Mouse (Mus musculus) intestine, postnatal 0 days (tissue): ENCODE data around the gene Kat6b. TPM values are rescaled to one million over a fixed set of nuclear protein-coding genes. Genes with fewer than 3 reads are reported as not detected.

Experiments
- ATAC-seq: fragments of 200-750 bp; cut with Nextera tagmentation; 2 replicates; pipeline ENCODE4 v1.8.0; 2017; ENCODE audit warnings: mild to moderate bottlenecking, moderate TSS enrichment, moderate library complexity
- H3K27ac ChIP-seq: fragments of 300-500 bp; sonication (generic); 2 replicates; pipeline ENCODE4 v1.5.1; 2014; ENCODE audit warnings: mild to moderate bottlenecking, low read depth, low read length, moderate library complexity
- H3K27me3 ChIP-seq: fragments of 300-500 bp; sonication (generic); replicated peaks from 2 replicates; pipeline ENCODE4 v1.6.1; 2014; ENCODE audit warnings: low read length, mixed read lengths; ENCODE audit not compliant: control insufficient read depth, insufficient read depth
- H3K36me3 ChIP-seq: fragments of 300-500 bp; sonication (generic); 2 replicates; pipeline ENCODE4 v1.6.1; 2014; ENCODE audit warnings: mild to moderate bottlenecking, moderate library complexity; ENCODE audit not compliant: control insufficient read depth, insufficient read depth
- H3K4me1 ChIP-seq: fragments of 300-500 bp; sonication (generic); replicated peaks from 2 replicates; pipeline ENCODE4 v1.6.1; 2014; ENCODE audit warnings: antibody characterized with exemption, low read length, mixed read lengths; ENCODE audit not compliant: control insufficient read depth, insufficient read depth
- H3K4me2 ChIP-seq: fragments of 300-500 bp; sonication (generic); replicated peaks from 2 replicates; pipeline ENCODE4 v1.6.1; 2014; ENCODE audit warnings: low read depth, mild to moderate bottlenecking, moderate library complexity
- H3K4me3 ChIP-seq: fragments of 300-500 bp; sonication (generic); 2 replicates; pipeline ENCODE4 v1.5.1; 2014; ENCODE audit warnings: low read depth, low read length
- H3K9ac ChIP-seq: fragments of 300-500 bp; sonication (generic); 2 replicates; pipeline ENCODE4 v1.6.1; 2014; ENCODE audit warnings: mild to moderate bottlenecking, low read depth, low read length
- H3K9me3 ChIP-seq: fragments of 300-500 bp; sonication (generic); 2 replicates; pipeline ENCODE4 v1.6.1; 2016; ENCODE audit warnings: mixed run types; ENCODE audit not compliant: control insufficient read depth
- CTCF ChIP-seq: sonication (generic); IDR thresholded peaks from 2 replicates; pipeline ENCODE4 v1.5.1; 2016; ENCODE audit warnings: low read depth, mild to moderate bottlenecking, control low read depth, antibody characterized with exemption, moderate library complexity
- WGBS: fragments of 180-500 bp; shearing (Covaris S2); extraction: QIAGEN DNeasy Blood & Tissue Kit; methylation state at CpG from one replicate; pipeline ENCODE4 v1.1.7; 2014; 5-methylcytosine and 5-hydroxymethylcytosine counted together
- polyA plus RNA-seq: library from polyadenylated mRNA; unstranded; fragments of >200 nt; fragmentation: Nextera tagmentation; extraction: Ambion mirVana; gene quantifications from 2 replicates; pipeline ENCODE4 v1.2.1, GENCODE M21; 2015

Kat6b gene
- polyA plus RNA-seq, 1 experiment from 2014 or later = 4.8 TPM

GRCm38 (mm10) chr14:21525674-21526073 is 44.4 kb downstream of the Kat6b start:
- ATAC-seq = no peak
- no peaks in the 10 kb centered on the region for H3K27me3 ChIP-seq

DNA sequence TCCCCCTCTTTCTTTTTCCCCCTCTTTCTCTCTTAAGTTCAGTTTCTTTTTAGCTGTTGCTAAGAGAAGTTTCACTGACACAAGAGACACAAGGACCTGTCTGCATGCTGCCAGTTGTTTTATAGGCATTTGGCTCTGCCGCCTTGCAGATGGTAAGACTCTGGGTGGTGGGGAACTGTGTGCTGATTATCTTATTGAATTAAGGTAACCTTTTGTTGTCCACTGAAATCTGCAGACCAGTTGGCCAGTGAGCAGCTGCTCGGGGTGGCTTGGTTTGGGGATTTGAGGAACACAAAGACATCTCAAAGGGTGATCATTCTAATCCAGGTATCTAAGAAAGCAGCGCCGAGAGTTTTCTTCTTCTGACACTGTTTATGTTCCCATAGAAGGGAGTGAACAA is 52.3 kb downstream of the Kat6b start:
- ATAC-seq = no peak
- TF ChIP-seq CTCF = no peak
- Histone ChIP-seq H3K9ac (no peak overlapping the region), H3K27me3 (no peaks in the 10 kb centered on the region), H3K4me1 (no peaks in the 10 kb centered on the region), H3K9me3 (no peaks in the 10 kb centered on the region), H3K27ac (no peak overlapping the region), H3K4me3 (no peak overlapping the region), H3K36me3 (peaks cover 6% of the 10 kb centered on the region; the same call in 1 of the 2 replicates), H3K4me2 (no peak overlapping the region)
- 78% methylated on average over 4 of the region's 4 CpGs for WGBS

More at GRCm38 (mm10) chr14:21525674-21526073, 44.4 kb downstream of the Kat6b start:
- no peak for TF ChIP-seq CTCF
- Histone ChIP-seq H3K4me3 (no peak overlapping the region), H3K9me3 (no peaks in the 10 kb centered on the region), H3K4me2 (no peak overlapping the region), H3K36me3 (no peaks in the 10 kb centered on the region), H3K9ac (no peak overlapping the region), H3K4me1 (peaks cover 21% of the 10 kb centered on the region; the same call in 1 of the 2 replicates), H3K27ac (no peak overlapping the region)
- 81% methylated on average over 4 of the region's 4 CpGs for WGBS

- 66% methylated on average over 2 of the region's 2 CpGs for WGBS
- Histone ChIP-seq H3K4me3 (no peak overlapping the region), H3K36me3 (peaks cover 6% of the 10 kb centered on the region; the same call in 1 of the 2 replicates), H3K4me2 (no peak overlapping the region), H3K4me1 (no peaks in the 10 kb centered on the region), H3K9ac (no peak overlapping the region), H3K27ac (no peak overlapping the region), H3K27me3 (no peaks in the 10 kb centered on the region), H3K9me3 (no peaks in the 10 kb centered on the region)
- ATAC-seq = no peak
- TF ChIP-seq CTCF = no peak
Measured at GRCm38 (mm10) chr14:21534066-21534465, 52.8 kb downstream of the Kat6b start.

DNA sequence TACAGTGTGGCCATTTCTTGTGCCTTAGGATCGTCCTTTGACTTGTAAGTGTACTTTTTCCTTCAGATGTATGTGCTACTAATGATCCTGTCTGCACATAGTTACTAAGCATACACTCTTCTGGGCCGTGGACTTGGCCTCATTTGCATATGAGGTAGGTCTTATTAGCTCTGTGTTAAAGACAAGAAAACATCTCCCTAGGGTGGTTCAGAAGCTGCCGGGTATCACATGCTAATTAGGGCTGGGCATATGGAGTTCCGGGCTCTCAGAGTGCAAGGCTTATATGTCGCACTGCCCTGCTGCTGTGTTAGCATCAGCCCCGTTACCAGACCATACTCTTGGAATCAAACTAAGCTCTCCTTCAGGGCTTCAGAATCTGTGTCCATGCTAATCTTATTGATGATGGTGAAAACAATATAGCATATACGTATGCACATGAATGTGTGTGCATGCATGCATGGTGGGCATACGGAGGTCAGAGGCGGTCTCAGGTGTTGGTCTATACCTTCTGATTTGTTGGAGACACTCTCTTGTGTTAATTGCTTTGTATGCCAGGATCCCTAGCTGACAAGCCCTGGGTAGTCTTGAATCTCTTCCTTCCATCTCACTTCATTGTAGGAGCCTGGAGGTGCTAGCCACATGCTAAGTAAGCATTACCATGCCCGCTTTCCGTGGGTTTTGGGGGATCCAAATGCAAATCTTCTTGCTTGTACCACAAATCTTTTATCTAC is 53.5 kb downstream of the Kat6b start:
- WGBS = 87% methylated on average over 11 of the region's 11 CpGs
- ATAC-seq = no peak
- Histone ChIP-seq H3K4me1 (no peaks in the 10 kb centered on the region), H3K36me3 (peaks cover 6% of the 10 kb centered on the region; the same call in 1 of the 2 replicates), H3K4me2 (no peak overlapping the region), H3K9ac (no peak overlapping the region), H3K27ac (no peak overlapping the region), H3K4me3 (no peak overlapping the region), H3K27me3 (no peaks in the 10 kb centered on the region), H3K9me3 (no peaks in the 10 kb centered on the region)
- no peak for TF ChIP-seq CTCF

- Histone ChIP-seq H3K4me3 (no peak overlapping the region), H3K27me3 (no peaks in the 10 kb centered on the region), H3K9me3 (no peaks in the 10 kb centered on the region), H3K4me2 (no peak overlapping the region), H3K36me3 (peaks cover 6% of the 10 kb centered on the region; the same call in 1 of the 2 replicates), H3K9ac (no peak overlapping the region), H3K27ac (no peak overlapping the region), H3K4me1 (no peaks in the 10 kb centered on the region)
- no peak for ATAC-seq
- 88% methylated on average over 11 of the region's 11 CpGs for WGBS
- no peak for TF ChIP-seq CTCF
Measured at GRCm38 (mm10) chr14:21536485-21537181, 55.4 kb downstream of the Kat6b start.

- Histone ChIP-seq H3K4me3 (no peak overlapping the region), H3K9me3 (no peaks in the 10 kb centered on the region), H3K9ac (no peak overlapping the region), H3K4me2 (no peak overlapping the region), H3K36me3 (peaks cover 13% of the 10 kb centered on the region; the same call in 1 of the 2 replicates), H3K27ac (no peak overlapping the region), H3K4me1 (no peaks in the 10 kb centered on the region), H3K27me3 (no peaks in the 10 kb centered on the region)
- 71% methylated on average over 3 of the region's 3 CpGs for WGBS
- TF ChIP-seq CTCF = no peak
- no peak for ATAC-seq
Measured at GRCm38 (mm10) chr14:21537838-21538237, 56.6 kb downstream of the Kat6b start.
